Mouse (Mus musculus): Measurements from ENCODE around the gene Palld. TPM values are rescaled to one million over a fixed set of nuclear protein-coding genes. Genes with fewer than 3 reads are reported as not detected.

Gene Palld
- total RNA-seq, 2 experiments from 2014 or later: 0.12 to 0.17 TPM

GRCm38 (mm10) chr8:61868481-61868880 lies 34.0 kb downstream of the Palld start:
- peak; percentile 55; the same call in 1 of the 2 replicates for ATAC-seq (replicated peaks; ENCODE audit: poor library complexity)

- ATAC-seq (replicated peaks; ENCODE audit: poor library complexity): no peak
Observed at GRCm38 (mm10) chr8:61866920-61867319, 35.6 kb downstream of the Palld start.

- no peak for ATAC-seq (replicated peaks; ENCODE audit: poor library complexity)
Observed at GRCm38 (mm10) chr8:61865365-61865764, 37.1 kb downstream of the Palld start.

- no peak for ATAC-seq (replicated peaks; ENCODE audit: poor library complexity)
Observed at GRCm38 (mm10) chr8:61851270-61851669, 51.2 kb downstream of the Palld start.

GRCm38 (mm10) chr8:61848581-61849162 lies 53.8 kb downstream of the Palld start:
- ATAC-seq (replicated peaks; ENCODE audit: poor library complexity): no peak

- no peak for ATAC-seq (replicated peaks; ENCODE audit: poor library complexity)
Observed at GRCm38 (mm10) chr8:61847494-61847893, 55.0 kb downstream of the Palld start.

GRCm38 (mm10) chr8:61844992-61845391 lies 57.5 kb downstream of the Palld start:
- no peak for ATAC-seq (replicated peaks; ENCODE audit: poor library complexity)

- no peak for ATAC-seq (replicated peaks; ENCODE audit: poor library complexity)
Observed at GRCm38 (mm10) chr8:61844575-61844974, 57.9 kb downstream of the Palld start.

GRCm38 (mm10) chr8:61843776-61844175 lies 58.7 kb downstream of the Palld start:
- ATAC-seq (replicated peaks; ENCODE audit: poor library complexity): no peak

GRCm38 (mm10) chr8:61833211-61833610 lies 69.3 kb downstream of the Palld start:
- no peak for ATAC-seq (replicated peaks; ENCODE audit: poor library complexity)

- ATAC-seq (replicated peaks; ENCODE audit: poor library complexity): no peak
Observed at GRCm38 (mm10) chr8:61831944-61832343, 70.5 kb downstream of the Palld start.

GRCm38 (mm10) chr8:61830821-61831220 lies 71.7 kb downstream of the Palld start:
- ATAC-seq (replicated peaks; ENCODE audit: poor library complexity): no peak

GRCm38 (mm10) chr8:61824563-61824962 lies 77.9 kb downstream of the Palld start:
- peak; percentile 61 for ATAC-seq (replicated peaks; ENCODE audit: poor library complexity)

GRCm38 (mm10) chr8:61823157-61823556 lies 79.3 kb downstream of the Palld start:
- no peak for ATAC-seq (replicated peaks; ENCODE audit: poor library complexity)

- no peak for ATAC-seq (replicated peaks; ENCODE audit: poor library complexity)
Observed at GRCm38 (mm10) chr8:61803764-61804163, 98.7 kb downstream of the Palld start.

- no peak for ATAC-seq (replicated peaks; ENCODE audit: poor library complexity)
Observed at GRCm38 (mm10) chr8:61802840-61803239, 99.7 kb downstream of the Palld start.

- ATAC-seq (replicated peaks; ENCODE audit: poor library complexity): no peak
Observed at GRCm38 (mm10) chr8:61797391-61797947, 105.0 kb downstream of the Palld start.

GRCm38 (mm10) chr8:61796537-61797050 lies 105.9 kb downstream of the Palld start:
- no peak for ATAC-seq (replicated peaks; ENCODE audit: poor library complexity)

GRCm38 (mm10) chr8:61789946-61790345 lies 112.5 kb downstream of the Palld start:
- ATAC-seq (replicated peaks; ENCODE audit: poor library complexity): no peak

GRCm38 (mm10) chr8:61789289-61789688 lies 113.2 kb downstream of the Palld start:
- ATAC-seq (replicated peaks; ENCODE audit: poor library complexity): peak; percentile 34; the same call in 1 of the 2 replicates

- no peak for ATAC-seq (replicated peaks; ENCODE audit: poor library complexity)
Observed at GRCm38 (mm10) chr8:61782931-61783491, 119.5 kb downstream of the Palld start.

- ATAC-seq (replicated peaks; ENCODE audit: poor library complexity): peak; percentile 64
Observed at GRCm38 (mm10) chr8:61780652-61781257, 121.7 kb downstream of the Palld start.
